Mouse (Mus musculus) ES-CJ7 (cell line): Measurements from ENCODE around the gene Clmn.

Experiments
- DNase-seq: peaks from one replicate; pipeline ENCODE4 v3.0.0; 2011; ENCODE audit warnings: low read depth, low spot score

The Clmn gene

DNA sequence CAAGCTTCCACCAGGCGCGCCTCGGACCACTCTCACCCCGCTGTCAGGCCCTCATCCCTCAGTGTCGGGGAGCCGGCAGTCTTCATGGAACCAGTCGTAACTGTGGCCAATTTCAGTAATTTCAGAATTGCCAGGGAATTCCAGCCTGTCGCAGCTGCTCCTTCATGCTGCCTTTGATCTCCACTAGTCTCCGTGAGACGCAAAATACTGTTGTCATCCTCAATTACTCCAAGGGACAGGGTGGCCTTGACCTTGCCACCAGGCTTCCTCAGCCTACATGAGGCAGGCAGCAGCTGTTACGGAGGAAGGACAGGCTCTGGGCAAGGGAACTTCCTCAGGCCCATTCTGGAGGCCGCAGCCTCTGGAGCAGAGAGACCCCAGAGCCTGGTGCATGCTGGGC is 15.5 kb upstream of the Clmn start:
- DNase-seq, result no peak

DNA sequence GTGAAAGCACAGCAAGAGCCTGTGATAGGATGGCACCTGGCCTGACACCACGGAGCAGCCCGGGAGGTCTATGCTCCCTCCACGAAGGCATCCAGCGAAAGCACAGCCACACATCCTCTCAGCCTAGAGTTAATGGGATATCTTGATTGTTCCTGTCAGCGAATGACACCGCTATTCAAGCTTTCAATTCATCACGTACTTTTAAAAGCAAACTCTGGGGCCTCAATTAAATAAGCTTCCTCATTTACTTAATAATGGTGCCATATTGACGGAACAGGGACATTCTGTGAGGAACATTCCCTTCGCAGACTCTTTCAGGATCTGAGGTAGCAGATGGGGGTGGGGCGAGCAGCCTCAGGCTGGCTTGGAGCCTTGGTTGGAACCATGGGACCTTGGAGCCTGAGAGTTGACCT is 14.7 kb upstream of the Clmn start:
- peak; percentile 52 for DNase-seq

DNA sequence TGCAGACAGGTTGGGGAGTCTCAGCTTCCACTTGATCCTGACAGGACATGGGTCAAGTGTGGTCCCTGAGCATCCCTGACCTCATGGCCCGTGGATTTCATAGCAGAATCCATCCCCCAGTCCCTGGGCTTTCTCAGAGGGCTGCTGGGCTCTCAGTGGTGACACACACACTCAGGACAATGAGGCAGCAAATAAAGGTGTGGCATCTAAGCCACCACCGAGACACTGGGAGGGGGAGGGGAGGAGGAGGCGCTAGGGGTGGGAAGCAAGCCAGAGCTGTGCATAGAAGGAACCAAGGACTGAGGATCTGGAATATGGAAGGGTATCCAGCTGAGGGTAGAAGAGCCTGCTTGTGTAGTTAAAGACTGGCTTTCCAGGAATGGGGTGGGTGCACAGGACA is 11.2 kb upstream of the Clmn start:
- DNase-seq, result no peak

DNA sequence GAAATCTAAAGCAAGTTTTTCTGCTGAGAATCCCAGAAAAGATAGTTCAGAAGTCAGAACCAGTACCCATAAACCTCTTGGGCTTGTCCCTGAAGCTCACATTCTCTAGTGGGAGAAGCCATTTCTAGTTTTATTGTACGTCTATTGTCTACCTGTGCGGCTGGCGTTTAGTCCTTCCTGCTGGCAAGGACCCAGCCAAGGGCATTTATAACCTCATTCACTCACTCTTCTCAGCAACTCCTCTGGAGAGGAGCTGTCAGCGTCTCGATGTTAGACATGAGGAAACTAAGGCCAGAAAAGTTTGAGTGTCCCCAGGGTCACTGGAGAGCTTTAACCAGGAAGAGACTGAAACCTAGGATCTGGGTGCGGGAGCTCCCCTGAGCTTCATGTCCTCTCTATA is 7.1 kb upstream of the Clmn start:
- DNase-seq, result no peak

DNA sequence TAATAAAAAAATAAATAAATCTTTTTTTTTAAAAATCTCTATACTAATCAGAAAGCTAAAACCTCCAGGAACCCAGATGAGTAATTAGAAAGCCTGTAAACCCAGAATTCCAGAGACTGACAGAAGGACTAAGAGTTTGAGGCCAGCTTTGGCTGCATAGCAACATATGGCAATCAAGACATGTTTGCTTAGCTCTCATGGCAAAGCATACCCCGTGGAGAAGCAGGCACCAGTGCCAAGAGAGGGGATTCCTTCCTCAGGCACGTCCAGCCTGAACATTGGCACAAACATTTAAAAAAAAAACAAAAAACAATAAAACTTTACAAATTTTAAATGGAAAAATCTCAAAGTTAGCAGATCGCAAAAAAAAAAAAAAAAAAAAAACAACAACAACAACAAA is 4.9 kb upstream of the Clmn start:
- DNase-seq, result no peak

DNA sequence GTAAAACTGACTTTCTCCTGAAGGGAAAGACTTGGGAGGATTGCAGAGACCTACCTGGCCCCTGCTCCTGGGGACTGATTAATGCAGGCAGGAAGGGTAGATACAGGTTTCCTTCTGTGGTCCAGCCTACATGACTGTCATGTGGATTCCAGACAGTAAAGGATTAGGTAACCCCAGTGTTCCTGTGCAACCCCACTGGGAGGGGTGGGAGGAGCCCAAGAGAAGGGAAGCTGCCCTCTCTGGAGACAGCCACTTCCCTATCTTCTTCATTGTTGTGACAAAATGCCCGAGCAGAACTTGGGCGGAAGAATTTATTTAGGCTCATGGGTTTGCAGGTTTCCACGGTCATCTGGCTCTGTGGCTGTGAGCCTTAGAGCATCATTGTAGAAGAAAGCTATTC is 3.6 kb upstream of the Clmn start:
- DNase-seq, result no peak

DNA sequence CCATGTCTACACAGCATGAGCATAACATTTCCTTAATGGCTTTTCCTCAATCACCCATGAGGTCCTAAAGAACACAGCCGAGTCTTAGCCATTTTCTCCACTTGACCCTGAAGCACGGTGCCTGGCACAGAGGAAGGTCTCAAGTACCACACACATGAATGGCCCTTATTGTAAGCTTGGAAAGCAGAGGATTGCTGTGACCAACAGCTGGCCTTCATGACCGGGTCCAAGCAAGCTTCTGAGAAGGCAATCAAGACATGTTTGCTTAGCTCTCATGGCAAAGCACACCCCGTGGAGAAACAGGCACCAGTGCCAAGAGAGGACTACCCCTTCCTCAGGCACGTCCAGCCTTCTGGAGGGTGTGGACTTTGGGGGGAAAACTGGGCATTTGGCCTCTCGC is 3.0 kb upstream of the Clmn start:
- DNase-seq, result no peak

DNA sequence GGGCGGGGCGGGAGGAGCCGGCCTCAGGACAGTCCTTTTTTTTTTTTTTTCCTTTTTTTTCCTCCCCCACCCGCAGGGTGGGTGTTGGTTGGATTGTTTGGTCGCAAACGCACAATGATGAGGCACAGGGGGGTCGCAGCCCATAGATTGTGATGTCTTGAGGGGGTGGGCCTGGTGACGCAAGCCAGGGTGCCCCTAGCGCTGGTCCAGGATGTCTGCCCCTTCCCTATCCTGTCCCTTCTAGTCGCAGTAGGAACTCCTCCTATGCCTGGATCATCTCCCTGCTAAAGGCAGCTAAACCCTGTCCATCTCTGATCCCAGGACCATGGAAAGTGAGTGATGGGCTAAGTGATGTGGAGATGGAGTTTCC is 275 bp upstream of the Clmn start:
- peak; percentile 12 for DNase-seq

DNA sequence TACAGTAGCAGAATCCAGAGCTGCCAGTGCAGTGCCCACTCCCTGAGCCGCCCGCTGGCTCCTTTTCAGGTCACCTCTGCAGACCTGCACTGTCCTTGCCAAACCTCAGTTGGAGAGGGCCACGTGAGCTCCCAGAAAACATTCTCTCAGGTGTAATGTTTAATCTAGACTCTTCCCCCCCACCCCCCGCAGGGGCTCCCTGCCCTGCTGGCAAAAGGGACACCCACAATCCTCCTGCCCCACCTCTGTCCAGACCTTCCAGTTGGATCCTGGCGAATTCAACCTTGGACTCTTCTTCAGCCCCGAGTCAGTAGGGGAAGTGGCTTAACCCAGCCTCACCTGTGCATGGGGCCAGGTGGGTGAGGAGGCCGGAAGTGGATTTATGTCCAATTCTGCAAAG is 1.2 kb downstream of the Clmn start:
- no peak for DNase-seq

DNA sequence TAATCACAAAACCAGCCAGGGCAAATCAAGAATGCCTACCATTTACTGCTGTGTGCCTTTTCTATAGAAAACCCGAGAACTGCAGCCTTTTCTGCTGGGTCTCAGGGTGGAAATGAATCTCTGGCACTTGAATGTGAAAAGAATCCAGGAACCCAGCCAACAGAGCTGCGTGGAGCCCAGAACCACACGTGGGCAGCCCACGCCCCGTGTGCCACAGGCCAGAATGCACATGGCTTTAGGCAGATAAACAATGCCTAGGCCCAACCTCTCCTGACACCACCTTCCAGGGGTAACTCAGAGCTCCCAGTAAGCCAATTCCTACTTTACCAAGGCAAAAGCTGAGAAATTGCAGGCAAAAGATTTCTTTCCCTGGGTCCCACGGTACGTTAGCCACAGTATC is 5.7 kb downstream of the Clmn start:
- no peak for DNase-seq

DNA sequence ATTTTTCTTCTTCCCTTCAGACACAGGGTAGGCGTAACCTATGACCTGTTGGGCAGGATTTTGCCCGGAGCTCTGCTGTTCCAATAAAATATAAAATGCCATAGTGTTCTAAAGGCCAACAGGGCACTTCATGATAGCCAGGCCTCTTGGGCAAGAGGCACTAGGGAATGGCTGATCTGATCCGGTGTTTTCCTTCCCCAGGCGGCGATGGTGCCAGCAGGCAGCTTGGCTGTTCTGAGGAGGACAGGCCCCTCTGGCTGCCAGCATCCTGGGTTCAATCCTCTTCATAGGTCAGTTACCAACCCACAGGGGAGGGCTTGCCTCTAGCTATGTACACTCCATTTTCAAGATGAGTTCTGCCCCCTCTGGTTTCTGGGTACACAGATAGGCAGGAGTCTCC is 6.1 kb downstream of the Clmn start:
- no peak for DNase-seq

DNA sequence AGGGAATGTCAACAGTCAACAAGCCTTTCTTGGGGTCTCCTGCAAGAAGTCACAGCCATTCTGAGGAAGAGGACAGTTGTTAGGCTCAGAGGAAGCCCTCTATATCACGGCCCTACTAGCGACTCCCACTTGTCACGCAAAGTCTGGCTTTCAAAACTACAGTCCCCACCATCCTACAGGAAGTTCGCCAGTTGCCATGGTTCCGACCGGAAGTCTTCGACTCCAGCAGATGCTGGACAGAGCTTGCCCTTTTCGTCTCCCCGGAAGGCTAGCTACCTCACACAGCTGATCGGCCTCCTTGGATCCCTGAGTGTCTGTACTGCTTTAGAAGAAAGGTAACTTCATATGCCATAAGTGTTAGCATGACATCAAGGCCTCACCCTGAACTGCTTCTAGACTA is 7.3 kb downstream of the Clmn start:
- DNase-seq, result peak; percentile 14

DNA sequence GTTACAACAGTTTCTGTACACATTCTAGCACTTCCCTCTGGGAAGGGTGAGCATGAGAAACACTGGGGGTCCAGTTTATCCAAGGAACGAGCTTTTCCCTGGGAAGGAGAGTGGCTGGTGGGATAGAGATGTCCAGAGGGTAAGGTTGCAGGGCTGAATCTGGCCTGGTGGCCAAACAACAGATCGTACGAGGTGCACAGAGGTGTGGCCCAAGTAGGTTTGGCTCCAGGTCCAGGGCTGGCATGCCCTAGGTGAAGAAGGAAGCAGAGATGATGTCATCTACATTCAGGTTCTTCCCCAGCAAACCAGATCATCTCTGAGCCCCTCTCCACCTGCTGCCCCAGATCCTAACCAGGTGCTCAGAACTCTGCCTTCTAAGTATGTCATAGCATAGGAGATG is 8.3 kb downstream of the Clmn start:
- DNase-seq, result no peak

DNA sequence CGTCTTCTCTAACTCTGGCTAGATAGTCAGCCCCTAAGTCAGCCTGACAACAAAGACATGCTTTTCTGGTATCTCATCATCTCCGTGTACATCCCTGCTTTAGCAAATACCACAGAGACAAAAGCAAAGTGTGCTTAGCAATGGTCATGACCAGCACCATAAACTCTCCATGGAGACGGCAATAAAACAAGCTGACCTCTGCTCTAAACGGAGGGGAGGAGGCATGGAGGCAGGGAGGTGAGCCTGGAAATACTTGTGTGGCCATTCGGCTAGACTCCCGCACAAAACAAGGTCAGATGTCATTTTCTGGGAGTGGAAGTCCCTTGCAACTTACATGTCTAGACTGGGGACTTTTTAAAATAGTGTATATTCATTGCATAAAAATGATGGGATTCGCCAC is 9.3 kb downstream of the Clmn start:
- no peak for DNase-seq

DNA sequence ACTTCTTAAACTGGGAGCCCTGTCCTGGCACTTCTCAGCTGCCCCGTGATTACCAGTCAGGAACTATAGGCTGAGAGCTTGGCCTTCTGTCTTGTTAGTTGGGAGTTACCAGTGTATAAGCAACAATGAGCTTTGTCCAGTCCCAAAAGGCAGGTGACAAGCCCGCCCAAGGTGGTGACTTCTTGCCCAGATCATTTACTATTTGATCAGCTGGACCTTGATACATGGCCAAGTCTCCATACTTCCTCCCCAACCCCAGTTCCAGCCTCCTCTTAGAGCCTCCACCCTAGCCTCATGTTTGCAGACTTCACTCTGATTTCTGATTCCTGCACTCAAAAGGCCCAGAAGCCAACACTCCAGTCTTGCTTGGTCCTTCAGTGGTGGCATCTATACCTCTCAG is 10.1 kb downstream of the Clmn start:
- DNase-seq, result no peak

DNA sequence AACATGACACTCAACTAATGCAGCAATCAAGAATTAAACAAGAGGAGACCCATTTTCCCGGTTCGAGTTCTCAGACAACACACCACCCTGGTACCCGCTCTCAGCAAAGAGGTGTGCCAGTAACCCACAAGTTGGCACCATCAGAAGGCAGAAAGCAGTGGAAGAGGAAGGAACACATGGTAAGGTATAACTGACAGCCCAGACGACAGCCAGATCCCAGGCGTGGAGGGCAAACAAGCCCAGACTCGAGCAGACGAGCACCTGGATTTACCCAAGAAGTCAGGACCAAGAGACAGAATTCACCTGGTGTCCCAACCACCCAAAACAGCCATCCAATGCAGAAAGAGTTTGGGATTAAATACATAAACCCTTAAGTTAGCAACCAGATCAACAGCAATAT is 11.5 kb downstream of the Clmn start:
- no peak for DNase-seq

DNA sequence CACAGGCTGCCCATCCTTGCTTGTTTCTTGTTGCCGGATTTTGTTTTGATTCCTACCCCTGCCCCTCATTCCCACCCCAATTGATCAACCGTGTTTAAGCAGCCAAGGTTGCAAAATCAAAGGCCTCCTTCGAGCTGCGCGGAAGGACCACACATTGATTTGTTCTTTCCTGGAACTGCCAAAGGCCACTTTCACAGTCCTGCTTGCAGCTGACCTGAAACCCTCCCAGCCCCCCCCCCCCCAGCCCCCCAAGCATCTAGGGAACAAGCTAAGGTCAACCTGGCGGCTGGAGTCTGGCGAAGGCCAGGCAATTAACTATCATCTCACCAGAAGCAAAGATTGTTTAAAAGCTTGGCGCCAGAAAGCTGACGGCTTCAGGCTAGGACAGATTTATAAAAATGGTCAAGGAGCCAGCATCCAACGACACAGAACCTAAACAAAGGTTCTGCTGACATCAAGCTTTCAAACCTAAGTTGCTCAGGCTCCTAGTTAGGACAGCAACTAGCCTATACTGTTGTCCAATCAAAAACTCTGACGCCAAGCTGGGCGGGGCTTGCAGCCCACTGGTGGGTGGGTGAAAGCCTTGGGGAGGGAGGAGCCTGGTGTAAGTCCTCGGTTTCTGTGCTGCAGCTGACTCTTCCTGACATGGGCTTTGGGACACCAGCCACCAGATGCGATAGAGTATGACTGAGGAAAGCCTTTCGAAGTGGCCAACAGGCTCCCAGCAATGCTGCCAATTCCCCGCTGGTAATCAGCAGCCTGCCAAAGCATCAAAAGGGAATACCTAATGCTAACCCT is 13.0 kb downstream of the Clmn start:
- DNase-seq, result peak; percentile 81

DNA sequence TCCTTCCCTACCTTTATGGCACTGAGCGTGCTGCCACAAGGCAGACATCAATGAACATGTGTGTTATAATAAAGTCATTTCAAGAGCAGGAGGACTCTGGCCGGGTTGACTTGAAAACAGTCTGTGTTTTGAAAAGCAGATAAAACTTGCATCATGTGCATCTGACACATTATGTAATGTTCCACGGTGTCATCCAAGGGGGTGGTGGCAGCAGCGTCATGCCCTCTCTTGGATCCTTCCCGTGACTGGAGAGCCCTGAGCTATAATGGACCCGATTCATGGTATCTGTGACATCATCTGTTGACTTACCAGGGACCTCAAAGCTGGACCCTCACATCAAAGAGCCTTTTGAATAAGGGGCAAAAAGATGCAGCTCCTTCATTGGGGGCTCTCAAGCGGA is 14.8 kb downstream of the Clmn start:
- no peak for DNase-seq

DNA sequence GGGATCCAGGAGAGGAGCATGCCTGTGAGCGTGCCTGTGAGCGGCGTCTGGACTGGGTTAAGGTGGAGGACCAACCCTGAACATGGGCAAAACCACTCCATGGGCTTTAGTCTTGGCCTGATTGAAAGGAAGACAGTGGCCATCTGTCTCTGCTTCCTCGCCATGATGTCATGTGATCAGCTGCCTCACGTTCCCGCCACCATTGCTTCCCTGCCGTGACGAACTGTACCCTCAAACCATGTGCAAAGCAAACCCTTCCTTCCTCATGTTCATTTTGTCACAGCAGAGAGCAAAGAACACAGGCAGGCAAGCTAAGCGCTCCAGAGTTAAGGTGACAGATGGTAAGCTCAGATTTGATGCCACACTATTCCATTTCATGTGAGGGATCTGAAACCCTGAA is 16.2 kb downstream of the Clmn start:
- no peak for DNase-seq

DNA sequence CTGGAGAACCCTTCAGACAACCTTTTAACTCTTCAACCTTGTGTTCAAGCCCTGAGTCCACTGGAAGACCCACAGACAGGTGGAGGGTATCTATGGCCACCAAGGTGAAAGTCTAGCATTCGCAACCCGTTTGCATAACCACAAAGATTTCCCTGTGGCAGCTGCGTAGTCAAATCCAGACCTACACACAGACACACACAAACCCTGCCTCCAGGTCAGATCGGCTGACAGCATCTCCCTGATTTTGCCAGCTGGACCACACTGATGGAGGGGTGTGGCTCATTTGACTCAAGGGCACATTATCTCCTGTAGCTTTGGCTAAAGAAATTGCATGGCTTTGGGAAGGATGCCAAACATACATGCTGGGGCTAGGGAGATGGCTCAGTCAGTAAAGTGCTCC is 17.6 kb downstream of the Clmn start:
- no peak for DNase-seq

DNA sequence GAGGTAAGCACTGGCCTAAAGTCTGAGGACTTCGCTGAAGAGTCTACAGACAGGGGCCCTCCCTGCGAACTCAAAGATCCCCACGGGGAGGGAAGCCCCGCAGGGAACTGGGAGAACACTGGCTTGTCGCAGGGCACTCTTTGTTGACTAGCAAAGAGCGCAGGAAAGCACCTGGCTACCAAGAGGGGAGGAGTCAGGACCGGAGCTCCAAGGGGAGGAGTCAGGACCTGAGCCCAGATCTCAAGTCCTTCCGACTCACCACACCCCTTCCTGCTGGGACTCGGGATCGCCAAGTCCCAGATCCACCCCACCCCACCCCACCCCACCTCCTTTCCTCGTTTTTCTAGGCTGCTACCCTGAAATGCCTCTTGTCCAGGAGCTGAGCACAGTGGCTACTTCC is 19.2 kb downstream of the Clmn start:
- peak; percentile 91 for DNase-seq

DNA sequence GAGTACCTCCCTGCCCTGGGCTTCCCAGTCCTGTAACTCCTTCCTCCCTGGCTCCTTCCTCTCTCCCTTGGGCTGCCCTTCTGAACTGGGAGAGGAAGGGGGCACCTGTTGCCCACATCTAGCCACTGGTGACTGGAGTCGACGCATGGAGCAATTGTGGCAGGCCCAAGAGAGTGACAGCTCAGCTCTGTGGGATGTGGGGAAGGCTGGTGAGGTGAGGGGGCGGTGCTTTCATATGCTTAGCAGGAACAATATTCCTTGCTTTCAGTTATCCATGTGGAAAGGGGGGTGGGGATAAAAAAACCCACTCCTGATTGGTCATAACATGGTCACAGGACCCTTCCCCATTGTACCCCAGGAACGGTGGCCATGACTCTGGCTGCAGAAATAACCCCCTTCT is 19.9 kb downstream of the Clmn start:
- no peak for DNase-seq

DNA sequence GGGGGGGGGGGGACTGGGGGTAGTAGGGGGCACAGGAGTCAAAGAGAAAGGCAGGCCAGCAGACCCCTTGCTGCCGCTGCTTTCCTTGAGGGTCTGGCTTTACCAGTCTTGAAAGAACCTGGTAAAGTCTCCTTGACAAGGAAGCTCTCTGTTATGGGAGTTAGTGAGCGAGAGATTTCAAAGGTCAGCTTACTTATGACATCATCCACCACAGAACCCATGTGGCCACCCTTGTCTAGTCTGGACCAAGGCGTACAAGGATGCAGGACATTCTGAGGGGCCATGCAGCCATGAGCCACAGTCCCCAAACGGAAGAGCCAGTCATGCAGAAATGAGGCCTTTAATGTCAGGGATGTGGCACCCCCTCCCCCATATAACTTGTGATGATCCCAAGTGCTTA is 20.6 kb downstream of the Clmn start:
- DNase-seq, result no peak

DNA sequence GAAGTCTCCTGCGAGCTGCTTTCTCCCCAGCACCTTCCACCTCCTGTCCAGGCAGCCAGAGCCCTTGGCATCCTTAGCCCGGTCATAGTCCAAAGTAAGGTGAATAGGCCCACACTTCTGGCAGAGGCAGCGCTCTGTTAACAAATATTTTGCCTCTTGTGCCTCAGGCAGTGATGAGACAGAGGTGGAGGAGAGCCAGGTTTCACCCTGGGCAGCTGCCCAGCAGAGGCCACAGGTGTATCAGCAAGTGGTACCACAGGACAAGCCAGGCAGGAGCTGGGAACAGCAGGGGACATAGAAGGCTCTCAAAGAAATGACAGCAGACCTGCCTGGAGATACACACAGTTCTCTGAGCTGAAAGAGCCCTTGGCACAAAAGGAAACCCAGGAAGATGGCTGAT is 23.6 kb downstream of the Clmn start:
- DNase-seq, result no peak
